Mouse (Mus musculus) stomach, embryonic 14.5 days (tissue): ENCODE results near the gene Abhd17c. TPM values are rescaled to one million over a fixed set of nuclear protein-coding genes. Genes with fewer than 3 reads are reported as not detected.

Experiments used
- ATAC-seq: fragments of 200-750 bp; cut with Nextera tagmentation; 2 replicates; pipeline ENCODE4 v1.8.0; 2017; ENCODE audit warnings: low read depth, moderate TSS enrichment; ENCODE audit not compliant: insufficient number of reproducible peaks, insufficient read depth, low FRiP score
- H3K27ac ChIP-seq: fragments of 300-500 bp; sonication (generic); 2 replicates; pipeline ENCODE4 v1.5.1; 2014; ENCODE audit warnings: mild to moderate bottlenecking, low read length, moderate library complexity, mixed read lengths
- H3K27me3 ChIP-seq: fragments of 300-500 bp; sonication (generic); 2 replicates; pipeline ENCODE4 v1.6.1; 2014; ENCODE audit warnings: low read length, control low read depth, mixed read lengths; ENCODE audit not compliant: control insufficient read depth, insufficient read depth
- H3K36me3 ChIP-seq: fragments of 300-500 bp; sonication (generic); 2 replicates; pipeline ENCODE4 v1.6.1; 2014; ENCODE audit warnings: mild to moderate bottlenecking, control low read depth, low read length, moderate library complexity, mixed read lengths; ENCODE audit not compliant: control insufficient read depth, insufficient read depth
- H3K4me1 ChIP-seq: fragments of 300-500 bp; sonication (generic); 2 replicates; pipeline ENCODE4 v1.6.1; 2014; ENCODE audit warnings: low read length, control low read depth, mixed read lengths; ENCODE audit not compliant: control insufficient read depth, insufficient read depth
- H3K4me2 ChIP-seq: fragments of 300-500 bp; sonication (generic); replicated peaks from 2 replicates; pipeline ENCODE4 v1.6.1; 2014; ENCODE audit warnings: low read depth, low read length, control low read depth
- H3K4me3 ChIP-seq: fragments of 300-500 bp; sonication (generic); 2 replicates; pipeline ENCODE4 v1.5.1; 2014; ENCODE audit warnings: low read depth, low read length, control low read depth
- H3K9ac ChIP-seq: fragments of 300-500 bp; sonication (generic); replicated peaks from 2 replicates; pipeline ENCODE4 v1.6.1; 2014; ENCODE audit warnings: low read depth, mild to moderate bottlenecking, control low read depth, low read length, moderate library complexity, mixed read lengths
- H3K9me3 ChIP-seq: fragments of 300-500 bp; sonication (generic); 2 replicates; pipeline ENCODE4 v1.6.1; 2016; ENCODE audit warnings: low read depth, low read length, control low read depth; ENCODE audit not compliant: control insufficient read depth
- WGBS: fragments of 180-500 bp; shearing (Covaris S2); extraction: QIAGEN DNeasy Blood & Tissue Kit; methylation state at CpG from one replicate; pipeline ENCODE4 v1.1.7; 2014; 5-methylcytosine and 5-hydroxymethylcytosine counted together
- polyA plus RNA-seq: library from polyadenylated mRNA; unstranded; fragments of >200 nt; fragmentation: Nextera tagmentation; extraction: Ambion mirVana; gene quantifications from 2 replicates; pipeline ENCODE4 v1.2.1, GENCODE M21; 2014

Gene Abhd17c
- polyA plus RNA-seq, 1 experiment from 2014 or later, result 13.5 TPM

GRCm38 (mm10) chr7:84088191-84088590, 63.5 kb downstream of the Abhd17c start:
- H3K27me3 ChIP-seq, result peaks cover 18% of the 10 kb centered on the region
- H3K4me2 ChIP-seq, result no peak overlapping the region
- H3K27ac ChIP-seq, result no peak overlapping the region
- no peak for ATAC-seq
- no peaks in the 10 kb centered on the region for H3K9me3 ChIP-seq
- WGBS, result 54% methylated on average over 3 of the region's 3 CpGs
- H3K4me3 ChIP-seq, result no peak overlapping the region
- H3K36me3 ChIP-seq, result no peaks in the 10 kb centered on the region
- H3K4me1 ChIP-seq, result no peaks in the 10 kb centered on the region
- H3K9ac ChIP-seq, result no peak overlapping the region

GRCm38 (mm10) chr7:84086039-84086829, 65.5 kb downstream of the Abhd17c start, which contains the start of gene Cemip:
Gene Cemip (minus strand): TSS chr7:84086502.
- H3K9ac ChIP-seq, result no peak within 1 kb of the TSS
- H3K36me3 ChIP-seq, result no peaks in the 10 kb centered on the region
- 1% methylated on average over 54 of the region's 54 CpGs for WGBS
- peak within 1 kb of the TSS; percentile 35 for H3K4me3 ChIP-seq
- ATAC-seq, result peak; percentile 74
- H3K4me2 ChIP-seq, result peak within 1 kb of the TSS; percentile 76
- H3K27me3 ChIP-seq, result peaks cover 18% of the 10 kb centered on the region
- no peaks in the 10 kb centered on the region for H3K9me3 ChIP-seq
- H3K27ac ChIP-seq, result no peak within 1 kb of the TSS
- no peaks in the 10 kb centered on the region for H3K4me1 ChIP-seq

- Histone ChIP-seq H3K9ac (no peak overlapping the region), H3K27me3 (peaks cover 18% of the 10 kb centered on the region), H3K4me1 (no peaks in the 10 kb centered on the region), H3K9me3 (no peaks in the 10 kb centered on the region), H3K27ac (no peak overlapping the region), H3K4me2 (peak overlapping the region; percentile 76), H3K36me3 (no peaks in the 10 kb centered on the region), H3K4me3 (peak overlapping the region; percentile 35; the same call in 1 of the 2 replicates)
- 0 out of 2 replicates have a peak, but pooled peaks have one; percentile 35 for ATAC-seq
- 4% methylated on average over 39 of the region's 39 CpGs for WGBS
Measured at GRCm38 (mm10) chr7:84085049-84085945, 66.4 kb downstream of the Abhd17c start.

GRCm38 (mm10) chr7:84077257-84078013, 74.3 kb downstream of the Abhd17c start:
- no peaks in the 10 kb centered on the region for H3K9me3 ChIP-seq
- no peak overlapping the region for H3K27ac ChIP-seq
- no peaks in the 10 kb centered on the region for H3K27me3 ChIP-seq
- H3K36me3 ChIP-seq, result no peaks in the 10 kb centered on the region
- no peak for ATAC-seq
- H3K4me1 ChIP-seq, result no peaks in the 10 kb centered on the region
- no peak overlapping the region for H3K4me2 ChIP-seq
- no peak overlapping the region for H3K9ac ChIP-seq
- no peak overlapping the region for H3K4me3 ChIP-seq
- WGBS, result 50% methylated on average over 7 of the region's 7 CpGs

- 46% methylated on average over 8 of the region's 8 CpGs for WGBS
- H3K9me3 ChIP-seq, result no peaks in the 10 kb centered on the region
- H3K27me3 ChIP-seq, result no peaks in the 10 kb centered on the region
- H3K9ac ChIP-seq, result no peak overlapping the region
- no peak overlapping the region for H3K4me3 ChIP-seq
- H3K27ac ChIP-seq, result no peak overlapping the region
- H3K4me2 ChIP-seq, result no peak overlapping the region
- no peak for ATAC-seq
- H3K4me1 ChIP-seq, result no peaks in the 10 kb centered on the region
- no peaks in the 10 kb centered on the region for H3K36me3 ChIP-seq
Measured at GRCm38 (mm10) chr7:84074266-84074665, 77.4 kb downstream of the Abhd17c start.

GRCm38 (mm10) chr7:84073856-84074255, 77.8 kb downstream of the Abhd17c start:
- no peak overlapping the region for H3K9ac ChIP-seq
- no peak overlapping the region for H3K4me2 ChIP-seq
- no peaks in the 10 kb centered on the region for H3K27me3 ChIP-seq
- no peak overlapping the region for H3K27ac ChIP-seq
- H3K9me3 ChIP-seq, result no peaks in the 10 kb centered on the region
- no peaks in the 10 kb centered on the region for H3K36me3 ChIP-seq
- no peaks in the 10 kb centered on the region for H3K4me1 ChIP-seq
- WGBS, result 73% methylated on average over 3 of the region's 3 CpGs
- no peak for ATAC-seq
- no peak overlapping the region for H3K4me3 ChIP-seq

- H3K4me2 ChIP-seq, result no peak overlapping the region
- H3K27ac ChIP-seq, result no peak overlapping the region
- no peaks in the 10 kb centered on the region for H3K9me3 ChIP-seq
- no peaks in the 10 kb centered on the region for H3K27me3 ChIP-seq
- H3K9ac ChIP-seq, result no peak overlapping the region
- H3K36me3 ChIP-seq, result no peaks in the 10 kb centered on the region
- 81% methylated on average over 5 of the region's 5 CpGs for WGBS
- ATAC-seq, result no peak
- H3K4me3 ChIP-seq, result no peak overlapping the region
- H3K4me1 ChIP-seq, result no peaks in the 10 kb centered on the region
Measured at GRCm38 (mm10) chr7:84068931-84069330, 82.8 kb downstream of the Abhd17c start.

GRCm38 (mm10) chr7:84059799-84060198, 91.9 kb downstream of the Abhd17c start:
- Histone ChIP-seq H3K4me2 (no peak overlapping the region), H3K27ac (no peak overlapping the region), H3K27me3 (no peaks in the 10 kb centered on the region), H3K9me3 (no peaks in the 10 kb centered on the region), H3K4me3 (no peak overlapping the region), H3K9ac (no peak overlapping the region), H3K4me1 (0 out of 2 replicates have a peak, but pooled peaks cover 3% of the 10 kb centered on the region), H3K36me3 (no peaks in the 10 kb centered on the region)
- no peak for ATAC-seq
- 88% methylated on average over 7 of the region's 7 CpGs for WGBS
